ENCODE assay signal across 21 mouse cellular contexts in genomic region chr16:8348645-8349044, GRCm38 (mm10).
DNase-seq lines count a peak whose midpoint lies in the region; ATAC-seq and TF ChIP-seq lines count a peak whose summit lies in the region.
"Had no signal": no experiment of that assay in that cellular context is flagged by ENCODE, and none has a peak within 500 bp of the region (broad histone marks: within the 10 kb centered on the region; RNA-seq: fewer than 3 reads in every experiment).

No protein-coding gene starts in this region.

- no peak overlapping the region for H3K4me3 ChIP-seq in kidney, postnatal 0 days (replicated peaks; ENCODE audit: low read depth, low read length)
- H3K4me3 ChIP-seq: heart, embryonic 12.5 days; layer of hippocampus, adult 2 months; lung, embryonic 15.5 days; midbrain, embryonic 10.5 days; midbrain, embryonic 15.5 days had no signal

- no peaks in the 10 kb centered on the region for H3K9me3 ChIP-seq in kidney, postnatal 0 days (replicated peaks; ENCODE audit: low read length)
- H3K9me3 ChIP-seq: heart, embryonic 12.5 days; lung, embryonic 15.5 days; midbrain, embryonic 10.5 days; midbrain, embryonic 15.5 days had no signal

- no peak for ATAC-seq in kidney, postnatal 0 days (replicated peaks; ENCODE audit: low FRiP score, low read depth)
- no peak for ATAC-seq in CD4-positive, CD25-positive, alpha-beta regulatory T cell, adult 4 months
- ATAC-seq: forebrain, embryonic 14.5 days; intestine, postnatal 0 days; midbrain, embryonic 15.5 days had no signal

- DNase-seq in cerebellum, adult 9-10 months: peak; percentile 2
- no peak for DNase-seq in cerebellum, postnatal 36 days
- peak; percentile 11 for DNase-seq in kidney, postnatal 0 days (ENCODE audit: low spot score)
- no peak for DNase-seq in kidney, adult 11 months
- DNase-seq in right cerebral cortex, postnatal 10 days (ENCODE audit: low spot score in 2 of 2): peak; percentile 34 to 37
- DNase-seq in right cerebral cortex, adult 2 months (ENCODE audit: low spot score in 2 of 2): no peak
- DNase-seq: adrenal gland, adult 2 months; adrenal gland, postnatal 36 days; cerebellum, postnatal 14 days; gastrocnemius, postnatal 14 days; right cerebral cortex, postnatal 14 days had no signal

- H3K27me3 ChIP-seq in kidney, postnatal 0 days (ENCODE audit: insufficient read depth, low read length): no peaks in the 10 kb centered on the region
- H3K27me3 ChIP-seq: heart, embryonic 12.5 days; lung, embryonic 15.5 days; midbrain, embryonic 15.5 days had no signal

- H3K36me3 ChIP-seq in kidney, postnatal 0 days (ENCODE audit: insufficient read depth, low read length): no peaks in the 10 kb centered on the region
- H3K36me3 ChIP-seq: heart, embryonic 12.5 days; lung, embryonic 15.5 days; midbrain, embryonic 10.5 days; midbrain, embryonic 15.5 days had no signal

- no peak overlapping the region for H3K9ac ChIP-seq in kidney, postnatal 0 days (ENCODE audit: low read depth, low read length)
- H3K9ac ChIP-seq: heart, embryonic 12.5 days; hindbrain, embryonic 14.5 days; lung, embryonic 15.5 days; midbrain, embryonic 15.5 days had no signal

- WGBS in kidney, postnatal 0 days: 60% methylated on average over 5 of the region's 5 CpGs

- no peak overlapping the region for H3K4me2 ChIP-seq in kidney, postnatal 0 days (ENCODE audit: low read length)
- H3K4me2 ChIP-seq: heart, embryonic 12.5 days; hindbrain, embryonic 14.5 days; liver, embryonic 11.5 days; lung, embryonic 15.5 days; midbrain, embryonic 15.5 days had no signal

- no peak for TF ChIP-seq CTCF in kidney, postnatal 0 days (IDR thresholded peaks at IDR 0.05; ENCODE audit: low read depth)

- no peak overlapping the region for H3K27ac ChIP-seq in kidney, postnatal 0 days
- H3K27ac ChIP-seq: hindbrain, embryonic 14.5 days; layer of hippocampus, adult 2 months; lung, embryonic 15.5 days; midbrain, embryonic 10.5 days; midbrain, embryonic 15.5 days had no signal

- H3K4me1 ChIP-seq in kidney, postnatal 0 days (replicated peaks; ENCODE audit: insufficient read depth, low read length): 0 out of 2 replicates have a peak, but pooled peaks cover 2% of the 10 kb centered on the region
- H3K4me1 ChIP-seq: heart, embryonic 12.5 days; lung, embryonic 15.5 days; midbrain, embryonic 10.5 days; midbrain, embryonic 15.5 days had no signal

Comparison
In these comparisons a context has a peak if more than half of its experiments do, and no peak if none do; other contexts are left out.
1. DNase-seq: peak in cerebellum, adult 9-10 months (single experiment), kidney, postnatal 0 days (single experiment) and right cerebral cortex, postnatal 10 days (2 of 2); none in cerebellum, postnatal 36 days (0 of 2), kidney, adult 11 months (single experiment) and right cerebral cortex, adult 2 months (0 of 2).